Mouse (Mus musculus): ENCODE data around the gene Tbcc.

Gene Tbcc

DNA sequence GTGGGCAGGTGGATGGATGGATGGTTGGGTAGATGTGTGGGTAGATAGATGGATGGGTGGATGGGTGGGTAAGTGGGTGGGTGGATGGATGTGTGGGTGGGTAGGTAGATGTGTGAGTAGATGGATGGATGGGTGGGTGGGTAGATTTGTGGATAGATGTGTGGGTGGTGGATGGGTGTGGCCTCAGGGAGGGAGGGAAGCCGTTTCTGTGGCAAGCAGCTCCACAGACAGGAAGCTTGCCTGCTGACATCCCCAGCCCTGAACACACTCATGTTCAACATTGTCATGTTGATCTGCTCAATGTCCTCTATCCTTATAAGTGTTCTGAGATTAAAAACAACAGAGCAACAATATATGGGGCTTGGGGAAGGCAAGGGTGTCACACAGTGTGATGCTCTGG, 19.6 kb upstream of the Tbcc start:
- no peak for DNase-seq

DNA sequence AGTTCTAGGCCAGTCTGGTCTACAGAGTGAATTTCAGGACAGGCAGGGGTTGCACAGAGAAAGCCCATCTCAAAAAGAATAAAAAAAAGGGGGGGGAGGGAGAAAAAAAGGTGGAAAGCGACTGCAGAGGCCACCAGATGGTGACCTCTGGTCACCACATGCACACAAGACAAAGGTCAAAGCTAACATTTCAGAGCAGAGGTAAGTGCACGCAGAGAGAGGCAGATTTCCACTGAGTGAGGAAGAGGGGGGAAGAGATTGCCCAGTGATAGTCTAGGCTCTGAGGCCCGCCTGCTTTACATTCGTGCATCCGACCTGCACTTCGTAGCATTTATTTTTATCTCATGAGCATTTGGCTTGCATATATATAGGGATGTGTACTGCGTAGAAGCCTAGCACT, 17.7 kb upstream of the Tbcc start:
- no peak for DNase-seq

GRCm38 (mm10) chr17:46874133-46874532, 16.4 kb upstream of the Tbcc start:
- no peak for DNase-seq

DNA sequence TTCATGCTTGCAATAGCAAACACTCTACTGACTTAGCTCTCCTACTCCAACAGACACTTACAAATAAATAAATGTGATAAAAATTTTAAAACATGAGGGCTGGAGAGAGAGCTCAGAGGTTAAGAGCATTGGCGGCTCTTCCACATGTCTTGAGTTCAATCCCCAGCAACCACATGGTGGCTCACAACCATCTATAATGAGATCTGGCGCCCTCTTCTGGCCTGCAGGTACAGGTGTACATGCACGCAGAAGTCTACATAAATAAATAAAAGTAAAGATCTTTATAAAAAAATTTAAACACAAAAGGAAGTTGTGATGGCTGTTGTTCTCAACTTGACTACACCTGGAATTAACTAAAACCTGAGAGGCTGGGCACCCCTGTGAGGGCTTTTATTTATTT, 14.9 kb upstream of the Tbcc start:
- DNase-seq = no peak

- no peak for DNase-seq
Measured at GRCm38 (mm10) chr17:46876371-46876950, 14.0 kb upstream of the Tbcc start.

DNA sequence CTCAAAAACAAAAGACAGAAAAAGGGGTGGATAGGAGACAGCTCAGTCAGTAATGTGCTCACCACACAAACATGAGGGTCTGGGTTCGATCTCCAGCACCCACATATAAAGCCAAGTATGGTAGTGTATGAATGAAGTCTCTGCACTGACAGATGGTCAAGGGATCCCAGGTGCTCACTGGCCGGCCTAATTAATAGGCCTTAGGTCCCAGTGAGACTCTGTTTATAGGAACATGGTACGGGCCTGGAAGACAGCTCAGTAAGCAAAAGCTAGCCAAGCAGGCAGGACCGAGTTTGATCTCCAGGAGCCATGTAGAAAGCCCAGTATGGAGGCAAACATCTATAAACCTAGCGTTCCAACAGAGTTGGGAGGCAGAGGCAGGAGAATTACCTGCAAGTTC, 13.4 kb upstream of the Tbcc start:
- DNase-seq = no peak

GRCm38 (mm10) chr17:46879841-46880311, 10.6 kb upstream of the Tbcc start:
- no peak for DNase-seq

GRCm38 (mm10) chr17:46880322-46880721, 10.2 kb upstream of the Tbcc start:
- no peak for DNase-seq

GRCm38 (mm10) chr17:46881728-46882127, 8.8 kb upstream of the Tbcc start:
- DNase-seq = no peak

DNA sequence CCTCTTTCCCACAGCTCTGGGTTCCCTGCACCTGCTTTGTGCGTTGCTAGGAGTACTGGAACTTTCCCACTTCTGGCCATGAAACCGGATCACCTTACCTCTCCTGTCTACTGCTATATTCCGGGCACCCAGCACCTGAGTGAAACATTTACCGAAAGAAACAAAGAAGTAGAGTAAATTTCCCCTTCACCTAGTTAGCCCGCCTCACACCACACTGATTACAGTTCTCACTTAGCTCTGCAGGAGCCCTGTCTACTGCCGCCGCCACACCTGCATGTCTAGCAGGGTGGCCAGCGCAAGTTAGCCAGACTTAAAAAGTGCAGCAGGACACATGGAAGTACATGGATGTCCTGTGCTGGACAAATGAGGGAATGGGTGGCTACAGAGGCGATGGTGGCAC, 7.4 kb upstream of the Tbcc start:
- DNase-seq = no peak

- no peak for DNase-seq
Measured at GRCm38 (mm10) chr17:46884766-46885165, 5.7 kb upstream of the Tbcc start.

DNA sequence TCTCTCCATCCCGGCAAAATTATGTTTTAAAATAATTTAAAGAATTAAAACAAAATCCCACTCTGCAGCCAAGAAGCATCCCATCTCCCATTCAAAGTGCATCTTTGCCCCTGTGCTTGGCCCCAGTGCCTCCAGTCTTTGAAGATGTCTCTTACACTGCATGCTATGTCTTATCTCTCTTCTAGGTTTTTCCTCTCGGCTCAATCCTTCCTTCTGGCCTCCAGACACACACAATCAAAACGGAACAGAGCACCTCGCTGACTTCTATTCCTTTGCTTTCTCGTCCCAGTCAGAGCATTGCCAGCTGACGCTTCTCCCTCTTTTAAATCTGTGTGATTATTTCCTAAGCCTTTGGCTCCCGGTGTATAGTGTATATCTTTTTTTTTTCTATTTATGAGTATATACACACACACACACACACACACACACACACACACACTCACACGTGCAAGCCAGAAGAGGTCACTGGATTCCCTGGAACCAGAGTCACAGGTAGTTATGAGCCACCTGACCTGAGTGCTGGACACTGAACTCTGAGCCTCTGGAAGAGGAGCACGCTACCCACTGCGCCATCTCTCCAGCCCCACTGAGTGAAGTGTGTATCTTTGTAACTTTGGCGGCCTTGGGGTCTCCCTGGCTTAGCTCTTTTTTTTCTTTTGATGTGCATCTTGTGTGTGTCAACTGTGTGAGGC, 5.1 kb upstream of the Tbcc start:
- no peak for DNase-seq

DNA sequence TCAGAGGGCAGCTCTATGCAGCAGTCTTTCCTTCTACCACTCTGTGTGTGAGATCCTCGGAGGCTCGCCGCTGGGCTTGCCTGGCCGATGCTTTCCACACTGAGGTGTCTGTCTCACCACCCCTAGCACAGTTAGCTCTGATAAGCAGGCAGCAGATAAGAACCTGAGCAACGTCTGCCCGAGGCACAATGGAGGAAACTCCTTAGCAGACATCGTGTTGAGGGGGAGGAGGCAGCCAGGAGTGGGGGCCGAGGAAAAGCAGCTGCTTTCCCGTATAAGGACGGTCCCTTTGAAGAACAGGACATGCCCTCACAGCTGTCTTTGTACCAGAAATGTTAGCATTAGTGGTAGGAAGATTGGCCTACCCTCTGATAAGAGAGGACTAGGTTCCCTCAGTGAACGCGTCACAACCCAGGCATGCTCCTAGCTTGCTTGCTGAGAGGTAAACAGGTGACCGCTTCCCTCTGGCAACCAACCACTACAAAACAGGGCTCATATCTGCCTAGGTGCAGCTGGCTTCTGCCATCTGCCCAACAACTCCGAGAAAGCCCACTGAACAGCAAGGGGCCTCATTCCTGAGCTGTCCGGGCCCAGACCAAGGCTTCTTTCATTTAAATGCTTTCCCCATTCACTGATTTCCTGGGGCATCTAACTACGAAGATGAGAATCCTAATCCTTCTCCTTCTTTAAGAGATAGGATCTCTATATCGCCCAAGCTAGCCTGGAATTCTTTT, 4.4 kb upstream of the Tbcc start:
- DNase-seq = no peak

GRCm38 (mm10) chr17:46888511-46889212, 1.8 kb upstream of the Tbcc start:
- DNase-seq = no peak

DNA sequence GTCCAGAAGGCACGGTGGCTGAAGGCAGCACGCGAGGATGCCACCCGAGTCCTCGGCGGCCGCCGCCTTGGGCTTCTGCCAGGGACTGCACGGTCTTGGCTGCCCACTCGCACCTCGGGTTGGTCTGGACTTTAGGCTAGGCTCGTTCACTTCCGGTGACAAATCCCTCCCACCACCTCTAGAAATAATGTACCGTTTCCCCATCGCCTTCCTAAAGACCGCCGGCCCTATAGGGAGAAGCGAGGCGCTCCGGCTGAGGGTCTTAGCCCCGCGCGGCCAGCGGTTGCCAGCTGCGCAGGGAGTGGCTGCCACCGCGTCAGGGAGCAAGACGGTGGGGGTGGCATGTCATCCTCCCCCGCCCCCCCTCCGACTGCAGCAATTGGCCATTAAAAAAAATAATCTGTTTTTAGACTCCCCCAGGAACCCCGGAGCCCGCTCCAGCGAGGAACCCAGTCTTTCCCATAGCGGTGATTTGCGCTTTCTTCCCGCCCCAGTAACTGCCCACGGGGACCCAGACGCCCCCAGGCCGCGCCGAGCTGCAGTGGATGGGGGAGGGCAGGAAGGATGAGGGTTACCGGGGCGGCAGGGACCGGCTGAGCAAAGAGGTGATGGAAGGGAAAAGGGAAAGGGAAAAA, 917 bp upstream of the Tbcc start:
- peak; percentile 51 to 59 for DNase-seq

- DNase-seq = peak; percentile 36 to 53
Measured at GRCm38 (mm10) chr17:46890843-46891594, 535 bp downstream of the Tbcc start.

DNA sequence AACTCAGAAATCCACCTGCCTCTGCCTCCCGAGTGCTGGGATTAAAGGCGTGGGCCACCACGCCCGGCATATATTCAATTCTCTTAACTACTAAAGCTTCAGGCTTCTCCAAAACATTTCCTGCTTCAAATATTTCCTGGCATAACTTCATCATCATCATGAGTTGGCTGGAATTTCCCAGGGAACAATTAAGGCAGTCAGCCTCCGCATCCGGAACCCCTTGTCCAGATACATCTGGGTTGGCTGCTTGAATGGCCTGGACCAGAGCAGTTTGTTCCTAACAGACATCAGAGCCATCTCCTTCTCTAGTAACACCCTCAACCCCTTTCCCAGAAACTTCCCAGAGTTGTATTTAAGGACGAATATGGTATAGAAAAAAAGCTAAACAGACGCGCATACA, 4.9 kb downstream of the Tbcc start:
- DNase-seq = no peak

DNA sequence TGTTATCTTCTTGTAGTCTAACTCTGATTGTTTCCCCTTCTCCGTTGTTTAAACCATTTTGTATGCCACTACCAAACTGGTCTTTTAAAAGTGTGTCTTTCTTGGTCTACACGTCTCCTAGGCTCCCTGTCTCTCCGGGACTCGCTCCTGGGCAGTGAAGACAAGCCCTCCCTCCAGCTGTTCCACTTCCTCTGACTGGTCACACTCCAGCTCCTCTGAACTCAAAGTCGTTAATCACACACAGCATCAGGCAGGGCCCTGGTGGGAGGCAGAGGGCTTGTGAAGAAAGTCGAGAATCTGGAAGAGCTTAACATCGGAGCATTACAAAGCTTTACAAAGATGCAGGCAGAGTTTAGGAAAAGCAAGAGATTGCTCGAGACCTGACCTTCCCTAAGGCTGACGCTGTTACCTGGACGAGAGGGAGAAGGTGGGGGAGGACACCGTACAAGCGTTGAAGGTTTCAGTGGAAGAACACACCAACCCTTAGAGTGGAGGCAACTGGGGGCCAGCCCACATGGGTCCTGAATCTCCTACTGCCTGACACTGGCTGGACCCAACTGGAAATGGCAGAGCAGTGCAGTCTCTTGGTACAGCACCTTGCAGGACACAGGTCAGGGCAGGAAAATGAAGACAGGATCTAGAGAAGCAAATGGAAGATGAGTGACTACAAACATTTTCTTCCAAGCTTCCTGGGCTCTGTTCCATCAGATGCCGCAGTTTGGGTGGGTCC, 6.9 kb downstream of the Tbcc start:
- peak in 1 of 2 experiments; percentile 22 for DNase-seq

DNA sequence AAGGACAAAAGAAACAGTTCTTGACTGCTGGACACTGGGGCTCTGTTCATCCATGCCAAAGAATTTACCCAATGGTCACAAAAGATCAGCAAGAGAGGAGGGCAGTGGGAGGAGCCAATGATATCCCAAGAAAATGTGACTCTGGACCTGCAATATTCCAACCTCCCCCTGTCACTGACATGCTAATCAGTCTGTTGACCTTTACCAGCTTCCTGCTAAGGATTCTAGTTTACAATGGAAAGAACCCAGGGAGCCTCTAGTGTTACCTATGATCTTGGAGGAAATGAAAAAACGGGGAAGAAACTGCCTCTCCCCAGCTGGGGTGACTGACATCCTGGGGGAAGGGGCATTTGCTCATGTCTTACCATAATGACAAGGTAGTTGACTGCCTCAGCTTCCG, 10.5 kb downstream of the Tbcc start:
- no peak for DNase-seq

DNA sequence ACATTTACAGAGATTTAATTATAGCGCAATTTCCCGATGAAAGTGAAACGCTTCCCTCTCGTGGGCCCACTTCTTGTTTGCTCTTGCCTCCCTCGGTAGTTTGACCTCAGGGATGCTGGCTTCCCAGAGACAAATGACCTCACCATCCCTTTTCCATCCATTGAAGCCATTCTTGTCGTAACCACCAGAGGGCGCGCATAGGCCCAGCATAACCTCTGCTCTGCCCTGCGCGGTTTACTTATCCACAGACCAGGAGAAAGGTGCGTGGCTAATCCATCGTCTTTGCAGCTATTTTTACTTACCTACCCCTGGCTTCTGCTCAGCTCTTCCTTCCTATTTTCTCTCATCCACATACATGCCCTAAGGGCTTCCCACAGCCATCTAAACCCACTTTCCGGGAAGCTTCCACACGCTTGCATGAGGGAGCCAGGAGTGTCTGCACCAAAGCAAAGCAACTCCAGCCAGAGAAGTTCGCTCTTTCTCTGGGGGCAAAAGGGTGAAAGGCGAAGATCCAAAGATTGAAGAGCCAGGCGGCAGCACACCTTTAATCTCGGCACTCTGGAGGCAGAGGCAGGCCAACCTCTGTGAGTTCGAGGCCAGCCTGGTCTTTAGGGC, 13.5 kb downstream of the Tbcc start:
- DNase-seq = peak; percentile 33 to 69

DNA sequence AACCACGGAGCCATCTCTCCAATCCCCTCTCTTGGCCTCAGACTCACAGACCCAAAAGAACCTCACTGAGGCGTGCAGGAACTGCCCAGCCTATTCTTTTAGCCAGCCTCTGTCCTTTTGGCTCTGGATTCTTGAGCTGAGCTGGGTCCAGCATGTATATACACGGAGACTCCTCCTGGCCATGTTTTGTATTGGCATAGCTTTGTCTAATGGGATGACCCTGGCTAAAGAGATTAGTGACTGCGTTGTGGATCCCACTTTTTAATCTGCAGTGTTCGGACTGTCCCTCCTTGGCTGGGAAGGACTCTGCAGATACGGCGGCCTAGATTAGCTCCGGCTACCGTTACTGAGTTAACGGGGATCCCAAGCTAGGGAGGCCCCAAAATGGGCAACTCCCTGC, 19.7 kb downstream of the Tbcc start, which contains the start of gene Prph2:
Gene Prph2, plus strand, starts transcription at position 274 of the 400 bp plus-strand sequence.
- DNase-seq = no peak
